ENCODE assay signal across 12 mouse cellular contexts in the genomic region with DNA sequence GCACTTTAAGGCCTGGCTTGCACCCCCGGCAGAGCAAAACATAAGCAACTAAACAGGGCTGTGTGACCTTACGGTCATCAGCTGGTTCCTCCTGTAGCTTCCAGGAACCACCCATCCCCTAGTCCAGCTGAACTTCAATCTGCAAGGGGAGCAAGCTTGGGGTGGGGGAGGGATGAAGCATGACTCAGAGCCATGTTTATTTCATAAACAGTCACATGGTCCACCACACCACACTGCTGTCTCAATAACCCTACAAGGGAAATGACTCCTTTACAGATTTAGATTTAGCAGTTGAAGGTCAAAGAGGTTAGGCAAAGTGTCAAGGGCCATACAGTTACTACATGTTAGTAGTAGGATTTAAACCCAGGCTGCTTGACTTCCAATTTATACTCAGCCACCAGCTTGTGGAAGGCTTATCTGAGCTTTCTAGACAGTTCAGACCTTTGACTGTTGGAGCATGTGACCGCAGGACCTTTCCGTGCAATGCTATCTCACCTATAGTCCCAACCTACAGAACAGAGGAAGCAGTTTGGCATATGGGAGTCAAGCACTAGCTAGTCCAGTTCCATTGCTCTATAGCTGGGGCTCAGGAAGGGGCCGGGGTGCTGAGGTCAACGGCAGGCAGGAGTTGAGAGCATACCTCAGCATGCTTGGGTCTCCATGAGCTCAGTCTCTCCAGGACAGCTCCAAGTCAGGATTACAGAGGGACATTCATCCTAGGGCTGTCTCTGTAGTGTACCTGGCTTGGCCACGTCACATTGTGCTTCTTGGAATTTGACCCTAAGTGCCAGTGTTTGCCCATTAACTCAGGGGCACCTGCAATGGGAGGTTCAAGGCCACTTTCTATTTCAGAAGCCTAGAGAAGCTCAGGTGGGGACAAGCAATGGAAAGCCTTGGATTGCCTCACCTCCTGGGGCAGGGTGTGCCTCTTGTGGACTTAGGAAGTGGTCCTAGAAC. TPM values are rescaled to one million over a fixed set of nuclear protein-coding genes. Genes with fewer than 3 reads are reported as not detected.
DNase-seq lines count a peak whose midpoint lies in the region; ATAC-seq and TF ChIP-seq lines count a peak whose summit lies in the region.
"Had no signal": no experiment of that assay in that cellular context is flagged by ENCODE, and none has a peak within 500 bp of the region (broad histone marks: within the 10 kb centered on the region; RNA-seq: fewer than 3 reads in every experiment).

No protein-coding gene starts in this region.

- no peak for TF ChIP-seq CTCF in lung, postnatal 0 days (IDR thresholded peaks at IDR 0.05)
- no peak for TF ChIP-seq CTCF in small intestine, adult 2 months (IDR thresholded peaks at IDR 0.05; ENCODE audit: extremely low read depth, insufficient read length, insufficient replicate concordance, low read depth, low read length)

- H3K4me2 ChIP-seq in lung, postnatal 0 days (replicated peaks; ENCODE audit: low read depth, low read length), result no peak overlapping the region
- H3K4me2 ChIP-seq: forebrain, embryonic 12.5 days; hindbrain, embryonic 14.5 days had no signal

- DNase-seq in kidney, postnatal 14 days, result peak; percentile 23
- DNase-seq in kidney, adult 18-20 months, result no peak
- peak; percentile 91 for DNase-seq in lung, postnatal 0 days (ENCODE audit: low spot score)
- DNase-seq in ovary, postnatal 14 days (ENCODE audit: low spot score), result no peak
- DNase-seq in heart, postnatal 14 days, result no peak
- DNase-seq in gastrocnemius, adult 18-20 months (ENCODE audit: low spot score), result no peak
- DNase-seq: cerebellum, adult 18-20 months; left cerebral cortex, postnatal 4 days had no signal

- peak; percentile 15 for ATAC-seq in common myeloid progenitor, adult 5-6 weeks (replicated peaks; ENCODE audit: low read depth, poor library complexity, severe bottlenecking)
- ATAC-seq in lung, postnatal 0 days, result peak; percentile 92

- H3K36me3 ChIP-seq in lung, postnatal 0 days (ENCODE audit: insufficient read depth, low read length), result no peaks in the 10 kb centered on the region
- no peaks in the 10 kb centered on the region for H3K36me3 ChIP-seq in small intestine, adult 2 months (ENCODE audit: control insufficient read depth, insufficient read depth, low read length)
- H3K36me3 ChIP-seq: forebrain, embryonic 12.5 days had no signal

- TF ChIP-seq EP300 in lung, postnatal 0 days (IDR thresholded peaks at IDR 0.05), result peak; percentile 79

- TF ChIP-seq POLR2A in small intestine, adult 2 months (IDR thresholded peaks at IDR 0.05; ENCODE audit: low read depth, low read length), result no peak

- H3K27ac ChIP-seq in lung, postnatal 0 days (ENCODE audit: low read length), result 0 out of 2 replicates have a peak overlapping the region, but pooled peaks have one; percentile 20
- H3K27ac ChIP-seq in small intestine, adult 2 months (ENCODE audit: insufficient read depth, low read depth, low read length), result peak overlapping the region; percentile 90
- H3K27ac ChIP-seq: forebrain, embryonic 12.5 days; hindbrain, embryonic 14.5 days had no signal

- intact Hi-C loops in heart, postnatal 14 days (cut with DNase I), result no loop called here

- WGBS in lung, postnatal 0 days, result 62% methylated on average over 7 of the region's 7 CpGs
- WGBS in small intestine, adult 2 months, result 46% methylated on average over 7 of the region's 7 CpGs

- H3K4me1 ChIP-seq in lung, postnatal 0 days (ENCODE audit: insufficient read depth, low read depth, low read length), result peaks cover 3% of the 10 kb centered on the region; the same call in 1 of the 2 replicates
- peaks cover 24% of the 10 kb centered on the region; the same call in 1 of the 2 replicates for H3K4me1 ChIP-seq in small intestine, adult 2 months (ENCODE audit: control insufficient read depth, insufficient read depth, insufficient read length, low read length)
- H3K4me1 ChIP-seq: forebrain, embryonic 12.5 days had no signal

- H3K9me3 ChIP-seq in lung, postnatal 0 days (ENCODE audit: low read length), result no peaks in the 10 kb centered on the region

- no peaks in the 10 kb centered on the region for H3K27me3 ChIP-seq in lung, postnatal 0 days (replicated peaks; ENCODE audit: insufficient read depth, low read length)
- no peaks in the 10 kb centered on the region for H3K27me3 ChIP-seq in small intestine, adult 2 months (ENCODE audit: control insufficient read depth, insufficient read depth, low read length)
- H3K27me3 ChIP-seq: forebrain, embryonic 12.5 days had no signal

- H3K4me3 ChIP-seq in lung, postnatal 0 days (ENCODE audit: low read depth, low read length), result no peak overlapping the region
- H3K4me3 ChIP-seq in small intestine, adult 2 months (ENCODE audit: low read depth, low read length), result peak overlapping the region; percentile 11; the same call in 1 of the 2 replicates
- H3K4me3 ChIP-seq: forebrain, embryonic 12.5 days had no signal

- no peak overlapping the region for H3K9ac ChIP-seq in lung, postnatal 0 days (replicated peaks; ENCODE audit: low read depth)
- H3K9ac ChIP-seq: forebrain, embryonic 12.5 days; hindbrain, embryonic 14.5 days had no signal

RNA-seq across cellular contexts. Expression of a gene that starts 58.8 kb away (rescaled TPM):
- 9.4 and 13.5 TPM in 2 replicates for total RNA-seq in common myeloid progenitor, adult 5-6 weeks (2017)
- polyA plus RNA-seq in lung, postnatal 0 days (2015; fragmentation: Nextera tagmentation; extraction: Ambion mirVana), result 41.1 and 46.6 TPM in 2 replicates
- polyA plus RNA-seq in small intestine, adult 2 months (2012; rRNA removed), result 3.4 and 4.3 TPM in 2 replicates
- 10 to 100 TPM; 33.5 to 37.4 TPM for total RNA-seq in heart, postnatal 14 days (2021)
- 1 to 10 TPM; 2.4 to 3.4 TPM for total RNA-seq in gastrocnemius, adult 18-20 months (2021)

Comparison
In these comparisons a context has a peak if more than half of its experiments do, and no peak if none do; other contexts are left out.
1. DNase-seq: peak in kidney, postnatal 14 days (single experiment) and lung, postnatal 0 days (single experiment); none in kidney, adult 18-20 months (single experiment), ovary, postnatal 14 days (single experiment), heart, postnatal 14 days (0 of 2) and gastrocnemius, adult 18-20 months (single experiment).